Mouse (Mus musculus) limb, embryonic 14.5 days (tissue): ENCODE data around the gene Rpl31. TPM values are rescaled to one million over a fixed set of nuclear protein-coding genes. Genes with fewer than 3 reads are reported as not detected.

Experiments
- ATAC-seq: fragments of 200-750 bp; cut with Nextera tagmentation; 2 replicates; pipeline ENCODE4 v1.8.0; 2017; ENCODE audit warnings: low read depth, moderate number of reproducible peaks, moderate TSS enrichment; ENCODE audit not compliant: low FRiP score
- DNase-seq: peaks from one replicate; pipeline ENCODE4 v3.0.0-alpha.2; 2015; ENCODE audit warnings: low spot score
- H3K27ac ChIP-seq: fragments of 300-500 bp; sonication (generic); replicated peaks from 2 replicates; pipeline ENCODE4 v1.5.1; 2014; ENCODE audit warnings: low read depth, mild to moderate bottlenecking, low read length, moderate library complexity, mixed read lengths
- H3K27me3 ChIP-seq: fragments of 300-500 bp; sonication (generic); 2 replicates; pipeline ENCODE4 v1.6.1; 2014; ENCODE audit warnings: low read length, mixed read lengths; ENCODE audit not compliant: control insufficient read depth, insufficient read depth
- H3K36me3 ChIP-seq: fragments of 300-500 bp; sonication (generic); 2 replicates; pipeline ENCODE4 v1.6.1; 2014; ENCODE audit warnings: mild to moderate bottlenecking, low read length, moderate library complexity, mixed read lengths; ENCODE audit not compliant: control insufficient read depth, insufficient read depth
- H3K4me1 ChIP-seq: fragments of 300-500 bp; sonication (generic); 2 replicates; pipeline ENCODE4 v1.6.1; 2014; ENCODE audit warnings: antibody characterized with exemption, low read length, mixed read lengths; ENCODE audit not compliant: control insufficient read depth, insufficient read depth
- H3K4me2 ChIP-seq: fragments of 300-500 bp; sonication (generic); replicated peaks from 2 replicates; pipeline ENCODE4 v1.6.1; 2014; ENCODE audit warnings: low read depth, mild to moderate bottlenecking, low read length, moderate library complexity; ENCODE audit not compliant: severe bottlenecking
- H3K4me3 ChIP-seq: fragments of 300-500 bp; sonication (generic); replicated peaks from 2 replicates; pipeline ENCODE4 v1.5.1; 2014; ENCODE audit warnings: low read length
- H3K9ac ChIP-seq: fragments of 300-500 bp; sonication (generic); 2 replicates; pipeline ENCODE4 v1.6.1; 2014; ENCODE audit warnings: mild to moderate bottlenecking, low read depth, low read length, moderate library complexity; ENCODE audit not compliant: severe bottlenecking
- H3K9me3 ChIP-seq: fragments of 300-500 bp; sonication (generic); 2 replicates; pipeline ENCODE4 v1.6.1; 2016; ENCODE audit warnings: low read length; ENCODE audit not compliant: control insufficient read depth
- POLR2A ChIP-seq: fragments of 200-500 bp; IDR thresholded peaks from 2 replicates; pipeline ENCODE4 v1.8.0; 2012; ENCODE audit warnings: inconsistent platforms, mild to moderate bottlenecking, moderate library complexity, borderline replicate concordance; ENCODE audit not compliant: insufficient read depth, insufficient read length; ENCODE audit errors: extremely low read depth
- WGBS: fragments of 180-500 bp; shearing (Covaris S2); extraction: QIAGEN DNeasy Blood & Tissue Kit; methylation state at CpG from one replicate; pipeline ENCODE4 v1.1.7; 2014; 5-methylcytosine and 5-hydroxymethylcytosine counted together
- polyA plus RNA-seq, 2 experiments: library from polyadenylated mRNA; depleted of rRNA in 1 of 2; stranded (reverse) in 1 of 2; unstranded in 1 of 2; fragments of >200 nt; fragmentation: Nextera tagmentation in 1 of 2; extraction: Ambion mirVana in 1 of 2; gene quantifications; 2 replicates each; pipeline versions ENCODE4 v1.2.1 to v1.2.3; 2012 to 2014

Gene Rpl31
- polyA plus RNA-seq, 2 experiments = 802 to 2,613 TPM

DNA sequence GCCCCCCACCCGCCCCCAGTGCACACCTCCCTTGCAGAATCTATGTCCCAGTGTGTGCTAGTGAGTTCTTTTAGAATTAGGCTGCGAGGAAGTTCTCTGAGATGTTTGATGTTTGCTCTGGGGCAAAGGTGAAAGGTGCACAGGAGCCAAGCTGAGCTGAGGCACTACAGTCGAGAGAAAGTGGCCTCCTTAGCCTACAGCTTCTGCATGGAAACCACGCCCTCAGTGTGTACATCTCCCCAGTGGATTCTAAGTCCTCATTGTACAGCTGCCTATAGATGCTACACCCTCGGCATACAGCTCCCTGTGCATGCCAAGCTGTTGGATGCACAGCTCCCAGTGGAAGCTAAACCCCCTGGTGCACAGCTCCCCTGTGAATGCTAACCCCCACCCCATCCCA, 28.2 kb upstream of the Rpl31 start:
- H3K9me3 ChIP-seq = no peaks in the 10 kb centered on the region
- H3K27me3 ChIP-seq = no peaks in the 10 kb centered on the region
- DNase-seq (no peak), ATAC-seq (no peak)
- no peak overlapping the region for H3K4me2 ChIP-seq
- TF ChIP-seq POLR2A = no peak
- H3K36me3 ChIP-seq = no peaks in the 10 kb centered on the region
- no peak overlapping the region for H3K27ac ChIP-seq
- H3K9ac ChIP-seq = no peak overlapping the region
- no peak overlapping the region for H3K4me3 ChIP-seq
- H3K4me1 ChIP-seq = peaks cover 3% of the 10 kb centered on the region; the same call in 1 of the 2 replicates
- 60% methylated on average over 5 of the region's 5 CpGs for WGBS

GRCm38 (mm10) chr1:39340156-39340555, 27.5 kb upstream of the Rpl31 start:
- Histone ChIP-seq H3K4me3 (no peak overlapping the region), H3K27ac (no peak overlapping the region), H3K4me2 (no peak overlapping the region), H3K36me3 (no peaks in the 10 kb centered on the region), H3K9ac (no peak overlapping the region), H3K9me3 (no peaks in the 10 kb centered on the region), H3K27me3 (no peaks in the 10 kb centered on the region), H3K4me1 (peaks cover 3% of the 10 kb centered on the region; the same call in 1 of the 2 replicates)
- ATAC-seq (no peak), DNase-seq (no peak)
- TF ChIP-seq POLR2A = no peak
- WGBS = 80% methylated on average over 6 of the region's 6 CpGs

- Histone ChIP-seq H3K9me3 (no peaks in the 10 kb centered on the region), H3K27me3 (no peaks in the 10 kb centered on the region), H3K4me1 (peaks cover 3% of the 10 kb centered on the region; the same call in 1 of the 2 replicates), H3K4me2 (no peak overlapping the region), H3K9ac (no peak overlapping the region), H3K27ac (no peak overlapping the region), H3K4me3 (no peak overlapping the region), H3K36me3 (no peaks in the 10 kb centered on the region)
- ATAC-seq = peak; percentile 72; the same call in 1 of the 2 replicates
- WGBS = 20% methylated on average over 8 of the region's 8 CpGs
- peak; percentile 69 for DNase-seq
- no peak for TF ChIP-seq POLR2A
These were observed 27.0 kb upstream of the Rpl31 start for GRCm38 (mm10) chr1:39340647-39341046.

- no peak overlapping the region for H3K27ac ChIP-seq
- H3K4me3 ChIP-seq = no peak overlapping the region
- no peak overlapping the region for H3K4me2 ChIP-seq
- 68% methylated on average over 4 of the region's 4 CpGs for WGBS
- no peak overlapping the region for H3K9ac ChIP-seq
- no peak for DNase-seq
- no peak for ATAC-seq
- H3K27me3 ChIP-seq = no peaks in the 10 kb centered on the region
- H3K4me1 ChIP-seq = no peaks in the 10 kb centered on the region
- TF ChIP-seq POLR2A = no peak
- no peaks in the 10 kb centered on the region for H3K9me3 ChIP-seq
- H3K36me3 ChIP-seq = no peaks in the 10 kb centered on the region
These were observed 25.8 kb upstream of the Rpl31 start for GRCm38 (mm10) chr1:39341807-39342206.

DNA sequence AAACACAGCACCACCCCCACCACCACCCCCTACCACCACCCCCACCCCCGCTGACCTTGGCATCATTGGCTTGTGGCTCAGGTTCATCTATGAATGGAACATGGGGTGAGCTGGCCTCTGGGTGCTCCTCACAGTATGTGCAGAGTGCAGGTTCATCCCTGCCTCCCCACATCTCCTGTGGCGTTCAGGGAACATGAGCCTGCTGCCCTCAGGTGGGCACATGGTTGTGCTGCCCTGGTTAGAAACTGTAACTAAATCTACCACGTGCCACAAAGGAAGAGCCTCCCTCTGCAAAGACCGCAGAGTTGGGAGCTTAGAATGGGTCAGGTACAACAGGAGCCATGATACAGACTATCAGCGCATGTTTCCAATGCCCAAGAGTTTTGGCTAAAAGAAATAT, 24.4 kb upstream of the Rpl31 start:
- TF ChIP-seq POLR2A = no peak
- H3K9ac ChIP-seq = no peak overlapping the region
- H3K4me1 ChIP-seq = no peaks in the 10 kb centered on the region
- ATAC-seq = no peak
- H3K4me3 ChIP-seq = no peak overlapping the region
- H3K9me3 ChIP-seq = no peaks in the 10 kb centered on the region
- H3K4me2 ChIP-seq = no peak overlapping the region
- WGBS = 82% methylated on average over 5 of the region's 5 CpGs
- no peaks in the 10 kb centered on the region for H3K27me3 ChIP-seq
- no peak overlapping the region for H3K27ac ChIP-seq
- H3K36me3 ChIP-seq = no peaks in the 10 kb centered on the region
- DNase-seq = no peak
